Mouse (Mus musculus) forebrain, embryonic 10.5 days (tissue): ENCODE data around the gene Rnf157. TPM values are rescaled to one million over a fixed set of nuclear protein-coding genes. Genes with fewer than 3 reads are reported as not detected.
A peak's percentile ranks its signal among the peaks of the same experiment; 100 is the strongest.
"Not testable (repeated sequence)": the region's sequence is repeated elsewhere in the genome, so short reads cannot be mapped to it uniquely, and the experiment has no call there.

Experiments used
- DNase-seq: peaks from one replicate; pipeline ENCODE4 v3.0.0-alpha.2; 2017; ENCODE audit warnings: low spot score; ENCODE audit errors: extremely low spot score
- H3K27ac ChIP-seq: fragments of 300-500 bp; sonication (generic); 2 replicates; pipeline ENCODE4 v1.5.1; 2016; ENCODE audit warnings: mild to moderate bottlenecking
- H3K27me3 ChIP-seq: fragments of 300-500 bp; sonication (generic); 2 replicates; pipeline ENCODE4 v1.6.1; 2016; ENCODE audit warnings: mild to moderate bottlenecking; ENCODE audit not compliant: poor library complexity, severe bottlenecking
- H3K36me3 ChIP-seq: fragments of 300-500 bp; sonication (generic); replicated peaks from 2 replicates; pipeline ENCODE4 v1.6.1; 2016; ENCODE audit warnings: mild to moderate bottlenecking, moderate library complexity
- H3K4me1 ChIP-seq: fragments of 300-500 bp; sonication (generic); 2 replicates; pipeline ENCODE4 v1.6.1; 2016
- H3K4me3 ChIP-seq: fragments of 300-500 bp; sonication (generic); 2 replicates; pipeline ENCODE4 v1.5.1; 2016; ENCODE audit warnings: mild to moderate bottlenecking, moderate library complexity
- H3K9me3 ChIP-seq: fragments of 300-500 bp; sonication (generic); 2 replicates; pipeline ENCODE4 v1.6.1; 2016; ENCODE audit warnings: mild to moderate bottlenecking, moderate library complexity
- WGBS: fragments of 180-500 bp; shearing (Covaris S2); methylation state at CpG from one replicate; pipeline ENCODE4 v1.1.7; 2016; 5-methylcytosine and 5-hydroxymethylcytosine counted together
- polyA plus RNA-seq: library from polyadenylated mRNA; unstranded; fragments of >200 nt; fragmentation: Nextera tagmentation; extraction: Ambion mirVana; gene quantifications from 2 replicates; pipeline ENCODE4 v1.2.1, GENCODE M21; 2016

Rnf157 gene
- polyA plus RNA-seq, 1 experiment from 2014 or later: 5.7 TPM

DNA sequence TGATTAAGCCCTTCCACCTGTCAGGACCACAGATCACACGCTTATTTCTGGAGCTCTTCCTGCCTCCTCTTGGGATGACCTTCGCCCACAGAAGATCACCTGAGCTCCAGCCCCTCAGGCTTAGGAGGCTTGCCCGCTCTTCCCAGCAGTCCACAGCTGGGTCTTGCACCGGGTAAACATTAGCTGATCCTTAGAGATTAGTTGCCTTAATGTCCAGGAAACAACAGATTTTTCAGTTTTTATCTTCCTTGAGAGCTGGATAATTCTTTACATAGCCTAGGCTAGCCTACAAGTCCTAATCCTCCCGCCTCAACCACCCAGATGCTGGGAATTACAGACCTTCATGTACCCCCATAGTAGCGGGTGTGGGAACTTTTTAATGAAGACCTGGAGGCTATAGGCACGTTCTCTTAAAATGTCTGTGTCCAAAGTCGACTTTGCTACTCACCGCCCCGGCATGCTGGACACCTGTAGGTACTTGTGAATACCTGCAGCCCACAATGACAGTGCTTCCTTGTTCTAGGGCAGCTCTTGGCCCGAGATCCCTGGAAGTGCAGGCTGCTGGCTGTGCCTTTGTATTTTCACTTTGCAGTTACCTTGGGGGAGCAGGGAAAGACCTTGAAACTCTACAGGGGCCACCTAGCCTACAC, 18.7 kb upstream of the Rnf157 start:
- no peaks in the 10 kb centered on the region for H3K9me3 ChIP-seq
- H3K27me3 ChIP-seq: peaks cover 22% of the 10 kb centered on the region
- peaks cover 59% of the 10 kb centered on the region for H3K4me1 ChIP-seq
- WGBS: 46% methylated on average over 11 of the region's 11 CpGs
- peak overlapping the region; percentile 24; the same call in 1 of the 2 replicates for H3K4me3 ChIP-seq
- H3K36me3 ChIP-seq: peaks cover 14% of the 10 kb centered on the region
- H3K27ac ChIP-seq: peak overlapping the region; percentile 51; the same call in 1 of the 2 replicates
- no peak for DNase-seq

DNA sequence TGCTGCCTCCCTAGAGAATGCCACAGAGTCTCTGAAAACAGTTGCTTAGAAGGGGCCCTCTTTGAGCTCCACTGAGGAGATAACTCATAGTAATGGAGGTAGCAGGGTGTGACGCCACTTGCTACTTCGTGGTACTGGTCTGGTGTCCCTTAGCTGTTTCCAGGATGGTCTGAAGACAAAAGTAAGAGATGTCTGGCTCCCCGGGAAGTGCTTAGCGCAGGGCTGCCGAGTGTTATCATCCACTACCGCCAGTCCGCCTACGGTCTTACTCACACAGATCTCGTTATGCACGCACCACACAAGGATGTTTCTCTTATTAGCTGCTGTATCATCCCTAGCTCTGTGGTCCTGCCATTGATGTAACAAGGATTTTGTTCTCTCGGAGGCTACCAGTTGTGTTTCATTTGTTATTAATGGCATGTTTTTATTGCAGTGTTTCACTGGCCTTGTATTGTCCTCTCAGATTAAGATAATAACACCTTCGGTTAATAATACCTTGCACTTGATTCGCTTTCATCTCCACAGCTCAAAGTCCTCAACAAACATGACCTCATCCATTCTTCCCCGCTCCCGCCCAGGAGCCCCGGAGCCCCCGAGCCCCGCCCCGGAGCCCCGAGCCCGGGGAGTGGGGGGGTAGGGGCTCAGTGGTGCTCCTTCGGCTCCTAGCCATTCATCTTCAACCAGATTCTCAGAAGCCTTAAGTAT, 18.0 kb upstream of the Rnf157 start:
- no peaks in the 10 kb centered on the region for H3K9me3 ChIP-seq
- H3K4me1 ChIP-seq: peaks cover 52% of the 10 kb centered on the region
- 40% methylated on average over 22 of the region's 22 CpGs for WGBS
- H3K36me3 ChIP-seq: peaks cover 7% of the 10 kb centered on the region
- DNase-seq: no peak
- peak overlapping the region; percentile 24; the same call in 1 of the 2 replicates for H3K4me3 ChIP-seq
- H3K27ac ChIP-seq: peak overlapping the region; percentile 51; the same call in 1 of the 2 replicates
- peaks cover 22% of the 10 kb centered on the region for H3K27me3 ChIP-seq

DNA sequence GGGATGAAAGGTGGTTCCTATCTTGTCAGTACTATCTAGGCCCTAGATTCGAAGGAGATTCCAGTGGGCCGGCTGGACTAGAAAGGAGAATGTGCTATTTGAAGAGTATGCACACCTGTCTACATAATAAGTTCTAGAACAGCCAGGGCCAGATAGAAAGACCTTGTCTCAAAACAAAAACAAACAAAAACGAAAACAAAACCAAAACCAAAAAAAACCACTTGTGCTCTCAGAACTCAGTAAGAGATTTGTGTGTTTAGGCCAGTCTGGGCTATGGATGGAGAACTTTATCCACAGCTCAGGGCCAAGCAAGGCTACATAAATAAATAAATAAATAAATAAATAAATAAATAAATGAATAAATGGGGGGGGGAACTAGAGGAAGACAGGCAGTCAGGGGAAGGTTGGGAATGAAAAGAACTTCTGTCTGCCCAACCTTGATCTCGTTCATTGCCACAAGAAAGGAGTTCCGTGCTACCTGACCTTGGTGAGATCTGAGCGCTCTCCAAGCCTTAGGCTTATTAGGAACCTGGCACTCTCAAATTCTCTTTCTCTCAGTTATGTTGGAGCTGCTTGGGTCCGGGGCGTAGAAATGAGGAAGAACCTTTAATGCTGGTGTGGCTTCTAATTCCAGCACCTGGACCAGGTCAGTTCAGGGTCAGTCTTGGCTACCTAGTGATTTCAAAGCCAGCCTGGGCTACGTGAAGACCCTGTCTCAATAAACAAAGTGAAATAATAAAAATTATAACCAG, 17.2 kb upstream of the Rnf157 start:
- Histone ChIP-seq H3K4me3 (no peak overlapping the region), H3K27ac (0 out of 2 replicates have a peak overlapping the region, but pooled peaks have one; percentile 30)
- 88% methylated on average over 9 of the region's 9 CpGs for WGBS

DNA sequence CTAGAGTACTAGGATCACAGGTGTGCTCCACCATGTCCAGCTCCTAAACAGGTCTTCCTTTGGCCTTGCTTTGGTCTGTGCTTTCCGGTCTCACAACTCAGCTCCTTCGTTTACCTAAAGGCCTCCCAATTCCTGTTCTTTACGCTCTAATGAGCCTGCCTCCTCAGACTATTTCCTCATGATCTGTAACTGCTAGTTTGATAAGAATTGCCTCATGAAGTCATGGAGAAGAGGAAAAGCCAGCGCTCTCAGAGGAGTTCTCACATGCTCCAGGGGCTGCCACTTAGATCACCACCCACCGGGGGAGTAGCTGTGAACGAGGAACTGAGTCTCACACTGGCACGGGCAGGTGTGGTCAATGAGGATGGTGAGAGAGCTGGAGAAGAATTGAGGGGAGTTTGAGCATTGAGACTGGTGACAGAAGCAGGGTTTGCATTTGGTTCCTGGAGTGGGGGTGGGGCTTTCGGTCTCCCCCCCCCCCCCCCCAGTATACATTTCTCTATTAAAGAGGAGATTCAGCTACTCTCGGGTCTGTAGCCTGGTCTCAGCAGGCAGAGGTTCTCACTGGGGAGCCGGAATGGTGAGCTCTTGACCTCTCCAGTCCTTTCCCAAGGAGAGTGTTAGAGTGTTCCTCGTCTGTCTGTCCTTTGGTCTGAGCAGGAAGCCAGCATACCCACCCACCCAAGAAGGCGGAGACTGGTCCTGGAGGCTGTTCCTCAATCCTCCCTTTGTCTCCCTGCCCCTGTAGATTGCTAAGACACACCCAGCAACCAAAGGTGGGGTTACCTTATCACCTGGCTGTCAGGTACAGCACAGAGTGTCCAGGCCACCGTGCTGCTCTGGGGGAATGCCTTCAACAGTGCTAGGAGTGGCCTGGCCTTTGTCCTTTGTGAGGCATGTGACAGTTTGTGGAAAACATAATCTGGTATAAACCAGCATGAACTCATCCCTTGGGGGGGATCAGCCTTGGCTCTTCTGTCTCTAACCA, 16.3 kb upstream of the Rnf157 start:
- H3K4me1 ChIP-seq: peaks cover 41% of the 10 kb centered on the region
- peaks cover 22% of the 10 kb centered on the region for H3K27me3 ChIP-seq
- H3K9me3 ChIP-seq: no peaks in the 10 kb centered on the region
- no peaks in the 10 kb centered on the region for H3K36me3 ChIP-seq
- H3K4me3 ChIP-seq: no peak overlapping the region
- DNase-seq: no peak
- WGBS: 58% methylated on average over 13 of the region's 13 CpGs
- H3K27ac ChIP-seq: peak overlapping the region; percentile 30; the same call in 1 of the 2 replicates

More for the DNA sequence above, 17.2 kb upstream of the Rnf157 start:
- Histone ChIP-seq H3K4me1 (peaks cover 43% of the 10 kb centered on the region), H3K9me3 (no peaks in the 10 kb centered on the region), H3K36me3 (no peaks in the 10 kb centered on the region), H3K27me3 (peaks cover 22% of the 10 kb centered on the region)
- DNase-seq: no peak

DNA sequence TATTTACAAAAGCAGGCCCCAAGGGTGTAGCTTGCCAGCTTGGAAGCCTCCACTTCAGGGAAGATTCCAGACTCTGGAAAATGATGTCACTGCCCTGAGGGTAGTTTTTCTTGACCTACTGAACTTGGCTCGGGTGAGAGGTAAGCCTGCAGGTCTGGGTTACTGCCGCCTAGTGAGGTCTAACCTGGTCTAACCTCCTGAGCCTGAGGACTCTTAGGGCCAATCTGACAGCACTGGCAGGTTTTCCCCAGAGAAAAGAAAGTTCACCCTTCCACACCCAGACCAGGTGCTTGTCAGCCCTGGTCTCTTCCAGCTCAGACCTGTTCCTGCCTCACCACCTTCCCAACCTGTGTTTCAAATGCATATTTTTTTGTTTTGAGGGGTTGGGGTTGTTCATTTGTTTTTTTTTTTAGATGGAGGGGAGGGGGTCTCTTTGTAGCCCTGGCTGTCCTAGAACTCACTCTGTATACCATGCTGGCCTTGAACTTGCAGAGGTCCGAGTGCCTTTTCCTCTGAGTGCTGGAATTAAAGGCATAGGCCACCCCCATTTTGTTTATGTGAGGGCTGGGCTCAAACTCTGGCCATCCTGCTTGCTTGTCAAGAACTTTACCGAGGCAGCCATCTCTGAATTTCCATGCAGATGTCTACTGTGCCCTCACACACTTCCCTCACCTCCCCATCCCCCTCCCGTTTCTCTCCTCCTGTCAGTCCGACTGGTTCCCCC, 14.2 kb upstream of the Rnf157 start:
- Histone ChIP-seq H3K36me3 (no peaks in the 10 kb centered on the region), H3K9me3 (no peaks in the 10 kb centered on the region), H3K27ac (no peak overlapping the region), H3K4me3 (no peak overlapping the region), H3K27me3 (peaks cover 22% of the 10 kb centered on the region), H3K4me1 (peaks cover 26% of the 10 kb centered on the region)
- no peak for DNase-seq
- WGBS: 83% methylated on average over 6 of the region's 6 CpGs

DNA sequence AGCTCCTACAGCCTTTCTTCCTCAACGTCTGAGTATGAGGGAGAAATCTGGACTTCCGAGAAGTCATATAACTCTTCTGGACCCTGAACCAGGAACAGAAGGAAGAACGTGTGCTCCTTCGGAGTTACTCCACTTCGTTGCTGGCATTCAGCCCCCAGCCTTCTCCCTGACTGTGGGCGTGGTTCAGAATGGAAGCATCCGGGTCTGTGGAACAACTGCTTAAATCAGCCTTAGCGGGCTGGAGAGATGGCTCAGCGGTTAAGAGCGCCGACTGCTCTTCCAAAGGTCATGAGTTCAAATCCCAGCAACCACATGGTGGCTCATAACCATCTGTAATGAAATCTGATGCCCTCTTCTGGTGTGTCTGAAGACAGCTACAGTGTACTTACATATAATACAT, 13.5 kb upstream of the Rnf157 start:
- H3K27ac ChIP-seq, H3K9me3 ChIP-seq, DNase-seq, H3K4me3 ChIP-seq, H3K36me3 ChIP-seq: not testable (repeated sequence)
- WGBS: 89% methylated on average over 11 of the region's 11 CpGs
- Histone ChIP-seq H3K4me1 (peaks cover 21% of the 10 kb centered on the region), H3K27me3 (peaks cover 15% of the 10 kb centered on the region; the same call in 1 of the 2 replicates)

DNA sequence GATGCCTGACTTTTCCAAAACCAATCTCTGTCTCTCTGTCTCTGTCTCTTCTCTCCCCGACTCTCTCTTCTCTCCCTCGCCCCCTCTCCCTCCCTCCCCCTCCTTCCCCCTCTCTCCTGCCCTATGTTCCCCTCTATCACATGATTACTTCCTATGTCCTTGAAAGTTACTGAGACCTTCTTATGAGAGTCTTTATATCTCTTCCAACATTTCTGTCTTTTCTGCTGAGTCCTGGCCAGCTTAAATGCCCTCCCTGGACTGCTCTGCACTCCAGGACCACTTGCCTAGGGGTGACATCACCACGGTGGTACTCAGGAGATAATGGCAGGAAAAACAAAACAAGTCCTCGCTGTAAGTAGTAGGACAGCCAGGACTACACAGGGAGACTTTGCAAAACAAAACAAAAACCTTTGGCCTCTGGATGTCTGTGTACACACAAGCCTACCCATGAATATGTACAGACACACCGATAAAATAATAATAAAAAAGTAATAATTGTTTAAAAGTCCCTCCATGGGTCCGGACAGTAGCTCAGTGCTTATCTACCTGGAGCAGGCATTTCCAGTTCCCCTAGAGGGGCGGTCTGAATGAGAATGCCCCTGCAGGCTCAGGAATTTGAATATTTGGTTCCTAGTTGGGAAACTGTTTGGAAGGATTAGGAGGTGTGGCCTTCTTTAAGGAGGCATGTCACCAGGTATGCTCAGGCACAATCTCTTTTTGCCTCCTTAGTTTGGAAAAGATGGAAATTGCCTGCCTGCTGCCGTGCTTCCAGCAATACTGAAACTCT, 12.0 kb upstream of the Rnf157 start:
- Histone ChIP-seq H3K27ac (no peak overlapping the region), H3K27me3 (peaks cover 6% of the 10 kb centered on the region; the same call in 1 of the 2 replicates), H3K36me3 (no peaks in the 10 kb centered on the region), H3K9me3 (no peaks in the 10 kb centered on the region), H3K4me1 (peaks cover 15% of the 10 kb centered on the region), H3K4me3 (no peak overlapping the region)
- no peak for DNase-seq
- WGBS: 53% methylated on average over 8 of the region's 8 CpGs

DNA sequence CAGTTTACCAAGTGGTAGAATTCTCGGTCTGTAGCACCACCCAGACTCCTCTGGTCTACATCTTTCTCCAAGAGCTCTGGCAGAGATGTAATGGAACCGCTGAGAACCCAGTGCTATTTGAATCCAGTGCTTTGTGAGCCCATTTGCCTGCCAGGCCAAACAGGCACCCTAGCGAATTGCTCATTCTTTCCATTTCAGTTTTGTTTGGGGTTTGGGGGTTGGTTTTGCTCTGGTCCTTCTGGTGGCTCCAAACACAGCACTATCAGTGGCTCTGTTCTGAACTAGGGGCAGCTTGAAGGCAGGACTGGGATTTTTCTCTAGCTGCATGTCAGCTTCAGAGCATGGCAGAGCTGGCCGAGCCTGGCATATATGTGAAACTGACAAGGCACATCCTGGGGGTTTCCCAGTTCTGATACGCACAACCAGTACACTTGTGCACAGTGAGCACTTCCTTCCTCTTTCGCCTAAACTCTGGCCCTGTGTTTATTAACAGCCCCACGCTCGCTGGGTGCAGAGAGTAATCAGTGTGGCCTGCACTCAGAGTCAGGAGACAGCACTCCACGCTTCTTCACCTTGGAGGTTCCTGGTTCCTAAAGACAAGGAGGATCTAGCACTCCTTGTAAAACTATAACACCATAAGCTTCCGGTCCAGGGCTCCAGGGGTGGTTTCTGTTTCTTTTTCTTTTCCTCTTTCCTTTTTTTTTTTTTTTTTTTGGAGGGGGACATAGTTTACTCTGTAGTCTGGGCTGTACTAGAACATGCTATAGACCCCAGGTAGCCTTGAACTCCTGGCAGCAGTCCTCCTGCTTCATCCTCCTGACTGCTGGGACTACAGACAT, 11.2 kb upstream of the Rnf157 start:
- DNase-seq: no peak
- WGBS: 85% methylated on average over 10 of the region's 10 CpGs
- H3K9me3 ChIP-seq: no peaks in the 10 kb centered on the region
- no peak overlapping the region for H3K4me3 ChIP-seq
- no peaks in the 10 kb centered on the region for H3K36me3 ChIP-seq
- H3K4me1 ChIP-seq: peaks cover 8% of the 10 kb centered on the region
- H3K27ac ChIP-seq: no peak overlapping the region
- H3K27me3 ChIP-seq: 0 out of 2 replicates have a peak, but pooled peaks cover 6% of the 10 kb centered on the region

DNA sequence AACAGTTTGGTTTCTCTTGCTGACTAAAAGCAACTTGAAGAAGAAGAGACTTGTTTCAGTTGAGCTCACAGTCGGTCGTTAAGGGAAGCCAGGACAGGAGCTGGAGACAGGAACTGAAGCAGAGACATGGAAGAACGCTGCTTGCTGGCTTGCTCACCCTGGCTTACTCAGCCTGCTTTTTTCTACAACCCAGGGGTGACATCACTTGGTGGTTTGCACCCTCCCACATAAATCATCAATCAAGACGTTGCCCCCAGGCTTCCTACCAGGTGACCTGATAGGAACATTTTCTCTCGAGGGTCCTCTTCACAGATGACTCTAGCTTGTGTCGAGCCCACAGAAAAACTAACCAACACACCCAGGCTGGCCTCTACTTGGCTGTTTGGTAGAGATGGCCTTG, 10.4 kb upstream of the Rnf157 start:
- Histone ChIP-seq H3K4me3 (no peak overlapping the region), H3K27me3 (0 out of 2 replicates have a peak, but pooled peaks cover 6% of the 10 kb centered on the region), H3K27ac (no peak overlapping the region), H3K36me3 (no peaks in the 10 kb centered on the region), H3K9me3 (no peaks in the 10 kb centered on the region), H3K4me1 (peaks cover 14% of the 10 kb centered on the region)
- DNase-seq: no peak
- WGBS: 94% methylated on average over 6 of the region's 6 CpGs

DNA sequence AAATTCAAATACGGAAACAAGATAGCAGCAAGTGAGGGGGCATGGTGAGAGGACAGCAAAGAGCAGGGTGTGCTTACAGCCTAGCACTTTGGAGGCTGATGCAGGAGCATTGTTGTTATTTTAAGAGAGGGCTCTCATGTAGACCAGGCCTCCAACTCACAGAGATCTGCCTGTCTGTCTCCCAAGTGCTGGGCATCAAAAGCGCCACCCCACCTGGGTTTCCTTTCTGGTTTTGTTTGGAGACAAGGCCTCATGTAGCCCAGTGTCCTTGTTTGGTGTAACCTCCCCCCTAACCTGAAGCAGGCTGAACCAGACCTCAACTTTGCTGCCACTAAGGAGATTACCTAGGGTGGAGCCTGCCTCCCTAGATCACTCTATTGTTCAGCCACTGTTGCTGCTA, 9.7 kb upstream of the Rnf157 start:
- Histone ChIP-seq H3K36me3 (no peaks in the 10 kb centered on the region), H3K4me1 (peaks cover 19% of the 10 kb centered on the region)
- 84% methylated on average over 2 of the region's 2 CpGs for WGBS

More for the DNA sequence above, 9.7 kb upstream of the Rnf157 start:
- Histone ChIP-seq H3K27me3 (0 out of 2 replicates have a peak, but pooled peaks cover 6% of the 10 kb centered on the region), H3K27ac (no peak overlapping the region), H3K4me3 (no peak overlapping the region), H3K9me3 (no peaks in the 10 kb centered on the region)
- no peak for DNase-seq
